Mouse (Mus musculus) cortical plate, adult 2 months (tissue): Measurements from ENCODE around the gene Adora1.

Experiments used
- CTCF ChIP-seq: fragments of 200-500 bp; IDR thresholded peaks from 2 replicates; pipeline ENCODE4 v1.5.1; 2011; ENCODE audit warnings: mild to moderate bottlenecking, control low read depth, low read length; ENCODE audit not compliant: insufficient read depth; ENCODE audit errors: extremely low read depth
- POLR2A ChIP-seq: fragments of 200-500 bp; IDR thresholded peaks from 2 replicates; pipeline ENCODE4 v1.6.1; 2011; ENCODE audit warnings: mild to moderate bottlenecking, low read length, control low read depth; ENCODE audit not compliant: insufficient read depth; ENCODE audit errors: extremely low read depth

DNA sequence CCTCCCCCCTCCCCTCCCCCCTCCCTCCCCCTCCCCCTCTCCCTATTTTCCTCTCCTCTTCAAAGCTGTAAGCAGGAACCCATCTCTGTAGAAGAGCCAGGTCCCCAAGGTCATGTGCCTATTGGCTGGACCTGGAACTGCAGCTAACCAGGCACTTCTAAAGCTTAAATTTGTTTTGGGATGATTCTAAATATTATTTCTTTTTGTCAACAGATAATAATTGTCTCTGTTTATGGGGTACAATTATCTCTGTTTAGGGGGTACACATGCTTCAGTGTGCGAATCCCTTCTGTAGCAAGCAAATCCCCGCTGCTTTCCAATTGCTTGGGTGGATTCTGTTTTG, 18.6 kb downstream of the Adora1 start:
- no peak for TF ChIP-seq CTCF
- no peak for TF ChIP-seq POLR2A
